ENCODE assay signal across 9 mouse cellular contexts in genomic region chr5:137510573-137511390, GRCm38 (mm10). TPM values are rescaled to one million over a fixed set of nuclear protein-coding genes. Genes with fewer than 3 reads are reported as not detected.
DNase-seq lines count a peak whose midpoint lies in the region; ATAC-seq and TF ChIP-seq lines count a peak whose summit lies in the region.
"Had no signal": no experiment of that assay in that cellular context is flagged by ENCODE, and none has a peak within 500 bp of the region (broad histone marks: within the 10 kb centered on the region; RNA-seq: fewer than 3 reads in every experiment).

No protein-coding gene starts in this region.

- 1% methylated on average over 63 of the region's 83 CpGs for WGBS in kidney, adult 2 months
- 2% methylated on average over 61 of the region's 83 CpGs for WGBS in embryonic facial prominence, embryonic 12.5 days
- 1% methylated on average over 28 of the region's 83 CpGs for WGBS in hindbrain, embryonic 16.5 days
- WGBS in midbrain, embryonic 14.5 days, result 0% methylated on average over 30 of the region's 83 CpGs

- H3K36me3 ChIP-seq in kidney, adult 2 months (ENCODE audit: control insufficient read depth, insufficient read depth, low read length), result no peaks in the 10 kb centered on the region
- H3K36me3 ChIP-seq in E14TG2a.4 (ENCODE audit: insufficient read depth, low read length), result peaks cover 43% of the 10 kb centered on the region
- H3K36me3 ChIP-seq in embryonic facial prominence, embryonic 12.5 days, result 0 out of 2 replicates have a peak, but pooled peaks cover 7% of the 10 kb centered on the region
- no peaks in the 10 kb centered on the region for H3K36me3 ChIP-seq in hindbrain, embryonic 16.5 days (ENCODE audit: control insufficient read depth, insufficient read depth, low read length)
- H3K36me3 ChIP-seq in midbrain, embryonic 14.5 days (ENCODE audit: control insufficient read depth, insufficient read depth, low read length), result no peaks in the 10 kb centered on the region

- H3K9ac ChIP-seq in embryonic facial prominence, embryonic 12.5 days, result peak overlapping the region; percentile 100
- H3K9ac ChIP-seq in hindbrain, embryonic 16.5 days (ENCODE audit: low read depth, low read length), result peak overlapping the region; percentile 96
- peak overlapping the region; percentile 99 for H3K9ac ChIP-seq in midbrain, embryonic 14.5 days (replicated peaks; ENCODE audit: low read length)

- no peak for TF ChIP-seq CTCF in kidney, adult 2 months (conservative IDR thresholded peaks at IDR 0.05; ENCODE audit: insufficient read depth, insufficient read length, low read depth, low read length)
- TF ChIP-seq CTCF in E14TG2a.4 (conservative IDR thresholded peaks at IDR 0.05; ENCODE audit: low read length), result no peak

- 0 out of 2 replicates have a peak, but pooled peaks have one; percentile 9 for ATAC-seq in embryonic facial prominence, embryonic 12.5 days (ENCODE audit: insufficient number of reproducible peaks, insufficient read depth, low FRiP score, low TSS enrichment)
- peak; percentile 28; the same call in 1 of the 2 replicates for ATAC-seq in hindbrain, embryonic 16.5 days
- peak; percentile 72 for ATAC-seq in midbrain, embryonic 14.5 days (ENCODE audit: low FRiP score, low TSS enrichment)

- no peak for TF ChIP-seq POLR2A in kidney, adult 2 months (IDR thresholded peaks at IDR 0.05; ENCODE audit: low read depth, low read length)

- peak overlapping the region; percentile 95 for H3K4me2 ChIP-seq in embryonic facial prominence, embryonic 12.5 days (replicated peaks)
- peak overlapping the region; percentile 94 for H3K4me2 ChIP-seq in hindbrain, embryonic 16.5 days (ENCODE audit: low read length)
- peak overlapping the region; percentile 72 for H3K4me2 ChIP-seq in midbrain, embryonic 14.5 days (ENCODE audit: low read length)

- H3K4me3 ChIP-seq in kidney, adult 2 months (ENCODE audit: insufficient read depth, low read depth, low read length), result peak overlapping the region; percentile 94
- H3K4me3 ChIP-seq in E14TG2a.4 (replicated peaks; ENCODE audit: low read length), result peak overlapping the region; percentile 83
- peak overlapping the region; percentile 98 for H3K4me3 ChIP-seq in embryonic facial prominence, embryonic 12.5 days
- peak overlapping the region; percentile 87 for H3K4me3 ChIP-seq in hindbrain, embryonic 16.5 days (ENCODE audit: low read length)
- H3K4me3 ChIP-seq in midbrain, embryonic 14.5 days (replicated peaks; ENCODE audit: low read depth, low read length), result peak overlapping the region; percentile 98

- DNase-seq in kidney, adult 2 months, result no peak
- DNase-seq in kidney, adult 9 months, result no peak
- peak; percentile 57 for DNase-seq in midbrain, embryonic 14.5 days
- no peak for DNase-seq in urinary bladder, adult 18-20 months (ENCODE audit: low spot score in 2 of 2)
- no peak for DNase-seq in layer of hippocampus, adult 11-12 months (ENCODE audit: low spot score)

- H3K27me3 ChIP-seq in kidney, adult 2 months (replicated peaks; ENCODE audit: control insufficient read depth, insufficient read depth, low read length), result no peaks in the 10 kb centered on the region
- no peaks in the 10 kb centered on the region for H3K27me3 ChIP-seq in E14TG2a.4 (ENCODE audit: insufficient read depth, low read length)
- H3K27me3 ChIP-seq in embryonic facial prominence, embryonic 12.5 days, result no peaks in the 10 kb centered on the region
- H3K27me3 ChIP-seq in hindbrain, embryonic 16.5 days (replicated peaks; ENCODE audit: control insufficient read depth, insufficient read depth, low read length), result no peaks in the 10 kb centered on the region
- H3K27me3 ChIP-seq in midbrain, embryonic 14.5 days (ENCODE audit: control insufficient read depth, insufficient read depth, low read length), result no peaks in the 10 kb centered on the region

- no peaks in the 10 kb centered on the region for H3K9me3 ChIP-seq in E14TG2a.4 (ENCODE audit: low read length)
- no peaks in the 10 kb centered on the region for H3K9me3 ChIP-seq in embryonic facial prominence, embryonic 12.5 days
- no peaks in the 10 kb centered on the region for H3K9me3 ChIP-seq in hindbrain, embryonic 16.5 days (ENCODE audit: control insufficient read depth, low read length)
- H3K9me3 ChIP-seq in midbrain, embryonic 14.5 days (ENCODE audit: control insufficient read depth, low read length), result no peaks in the 10 kb centered on the region

- no peak overlapping the region for H3K27ac ChIP-seq in kidney, adult 2 months (ENCODE audit: insufficient read depth, low read depth, low read length)
- peak overlapping the region; percentile 91 for H3K27ac ChIP-seq in embryonic facial prominence, embryonic 12.5 days
- peak overlapping the region; percentile 93 for H3K27ac ChIP-seq in hindbrain, embryonic 16.5 days (ENCODE audit: low read depth, low read length)
- peak overlapping the region; percentile 86 for H3K27ac ChIP-seq in midbrain, embryonic 14.5 days (replicated peaks; ENCODE audit: low read depth, low read length)

- H3K4me1 ChIP-seq in kidney, adult 2 months (ENCODE audit: control insufficient read depth, insufficient read depth, low read length), result peaks cover 23% of the 10 kb centered on the region; the same call in 1 of the 2 replicates
- peaks cover 67% of the 10 kb centered on the region for H3K4me1 ChIP-seq in E14TG2a.4 (replicated peaks; ENCODE audit: low read depth, low read length)
- peaks cover 39% of the 10 kb centered on the region for H3K4me1 ChIP-seq in embryonic facial prominence, embryonic 12.5 days
- H3K4me1 ChIP-seq in hindbrain, embryonic 16.5 days (ENCODE audit: control insufficient read depth, insufficient read depth, low read depth, low read length), result peaks cover 38% of the 10 kb centered on the region
- H3K4me1 ChIP-seq in midbrain, embryonic 14.5 days (ENCODE audit: control insufficient read depth, insufficient read depth, low read length), result peaks cover 26% of the 10 kb centered on the region

RNA-seq across cellular contexts. Expression of gene Gigyf1, which starts 7.6 kb away (rescaled TPM):
- 24.4 and 26.9 TPM in 2 replicates for polyA plus RNA-seq in kidney, adult 2 months (2012; rRNA removed)
- 17.4 and 18.1 TPM in 2 replicates for polyA plus RNA-seq in embryonic facial prominence, embryonic 12.5 days (2016; fragmentation: Nextera tagmentation; extraction: Ambion mirVana)
- polyA plus RNA-seq in hindbrain, embryonic 16.5 days (2015; fragmentation: Nextera tagmentation; extraction: Ambion mirVana), result 11.8 and 16.3 TPM in 2 replicates
- polyA plus RNA-seq in midbrain, embryonic 14.5 days (2014; fragmentation: Nextera tagmentation; extraction: Ambion mirVana), result 17.0 and 23.5 TPM in 2 replicates

RNA-seq across cellular contexts. Expression of gene Pop7, which starts 8.5 kb away (rescaled TPM):
- polyA plus RNA-seq in kidney, adult 2 months (2012; rRNA removed), result 38.9 and 39.1 TPM in 2 replicates
- polyA plus RNA-seq in embryonic facial prominence, embryonic 12.5 days (2016; fragmentation: Nextera tagmentation; extraction: Ambion mirVana), result 54.0 and 56.4 TPM in 2 replicates
- polyA plus RNA-seq in hindbrain, embryonic 16.5 days (2015; fragmentation: Nextera tagmentation; extraction: Ambion mirVana), result 79.3 and 87.0 TPM in 2 replicates
- 83.7 and 103 TPM in 2 replicates for polyA plus RNA-seq in midbrain, embryonic 14.5 days (2014; fragmentation: Nextera tagmentation; extraction: Ambion mirVana)

RNA-seq across cellular contexts. Expression of gene Epo, which starts 22.3 kb away (rescaled TPM):
- polyA plus RNA-seq in kidney, adult 2 months (2012; rRNA removed), result 0.38 TPM in 1 of 2 replicates, not detected in the other
- polyA plus RNA-seq in embryonic facial prominence, embryonic 12.5 days (2016; fragmentation: Nextera tagmentation; extraction: Ambion mirVana), result 0.34 and 0.47 TPM in 2 replicates
- not detected in 2 replicates for polyA plus RNA-seq in hindbrain, embryonic 16.5 days (2015; fragmentation: Nextera tagmentation; extraction: Ambion mirVana)
- not detected in 2 replicates for polyA plus RNA-seq in midbrain, embryonic 14.5 days (2014; fragmentation: Nextera tagmentation; extraction: Ambion mirVana)
- polyA plus RNA-seq: brain, embryonic 14.5 days had no signal

RNA-seq across cellular contexts. Expression of gene Gnb2, which starts 22.5 kb away (rescaled TPM):
- polyA plus RNA-seq in kidney, adult 2 months (2012; rRNA removed), result 645 and 701 TPM in 2 replicates
- 382 and 409 TPM in 2 replicates for polyA plus RNA-seq in embryonic facial prominence, embryonic 12.5 days (2016; fragmentation: Nextera tagmentation; extraction: Ambion mirVana)
- 519 and 521 TPM in 2 replicates for polyA plus RNA-seq in hindbrain, embryonic 16.5 days (2015; fragmentation: Nextera tagmentation; extraction: Ambion mirVana)
- polyA plus RNA-seq in midbrain, embryonic 14.5 days (2014; fragmentation: Nextera tagmentation; extraction: Ambion mirVana), result 633 and 757 TPM in 2 replicates

RNA-seq across cellular contexts. Expression of gene Zan, which starts 33.9 kb away (rescaled TPM):
- 0.16 and 0.19 TPM in 2 replicates for polyA plus RNA-seq in kidney, adult 2 months (2012; rRNA removed)
- polyA plus RNA-seq in embryonic facial prominence, embryonic 12.5 days (2016; fragmentation: Nextera tagmentation; extraction: Ambion mirVana), result 0.17 and 0.28 TPM in 2 replicates
- polyA plus RNA-seq in hindbrain, embryonic 16.5 days (2015; fragmentation: Nextera tagmentation; extraction: Ambion mirVana), result 0.19 and 0.24 TPM in 2 replicates
- 0.11 and 0.12 TPM in 2 replicates for polyA plus RNA-seq in midbrain, embryonic 14.5 days (2014; fragmentation: Nextera tagmentation; extraction: Ambion mirVana)

Comparison
In these comparisons a context has a peak if more than half of its experiments do, and no peak if none do; other contexts are left out.
1. ATAC-seq: peak in every context shown above with its lines; median percentile 72 in midbrain, embryonic 14.5 days; 28 in hindbrain, embryonic 16.5 days; 9 in embryonic facial prominence, embryonic 12.5 days.